Mouse (Mus musculus) right cerebral cortex, postnatal 10 days (tissue): Measurements from ENCODE around the gene Rab4a.

ENCODE experiments used
- DNase-seq, 2 experiments: peaks; one replicate each; pipeline ENCODE4 v3.0.0; 2021; ENCODE audit warnings: low spot score in 2 of 2

Gene Rab4a

DNA sequence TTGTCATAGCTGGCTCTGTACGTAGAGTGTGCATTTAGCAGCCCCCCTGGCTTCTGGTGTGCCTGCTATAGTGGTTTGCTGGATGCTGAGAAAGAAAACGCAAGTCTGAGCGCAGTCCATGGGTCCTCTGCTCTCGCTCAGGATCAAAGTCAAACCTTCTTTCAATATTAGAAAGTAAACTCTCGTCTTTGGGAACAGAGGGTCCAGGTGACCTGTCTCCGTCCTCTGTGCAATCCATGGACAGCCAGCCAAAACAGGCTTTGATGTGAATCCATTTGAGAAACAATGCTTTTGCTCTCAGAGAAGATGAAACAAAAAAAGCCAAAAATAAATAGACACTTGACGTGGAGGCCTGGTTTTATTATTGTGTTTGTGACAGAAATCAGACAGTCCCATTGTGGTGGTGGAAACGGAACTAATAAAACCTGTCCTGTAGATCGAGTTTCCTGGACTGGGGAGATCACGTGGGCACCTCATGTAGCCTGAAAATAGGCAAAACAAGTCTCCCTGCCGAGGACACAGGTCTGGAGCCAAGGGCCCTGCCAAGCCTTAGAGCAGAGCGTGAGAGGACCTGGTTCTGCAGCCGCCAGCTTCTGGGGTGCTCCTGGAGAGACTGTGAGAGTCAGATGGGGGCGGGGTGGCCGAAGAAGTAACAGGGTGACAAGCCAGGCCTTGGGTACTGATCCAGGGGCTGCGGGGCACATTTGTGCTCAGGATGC, 7.5 kb downstream of the Rab4a start:
- no peak for DNase-seq

- DNase-seq = no peak
Measured at GRCm38 (mm10) chr8:123813892-123814266, 8.1 kb downstream of the Rab4a start.

DNA sequence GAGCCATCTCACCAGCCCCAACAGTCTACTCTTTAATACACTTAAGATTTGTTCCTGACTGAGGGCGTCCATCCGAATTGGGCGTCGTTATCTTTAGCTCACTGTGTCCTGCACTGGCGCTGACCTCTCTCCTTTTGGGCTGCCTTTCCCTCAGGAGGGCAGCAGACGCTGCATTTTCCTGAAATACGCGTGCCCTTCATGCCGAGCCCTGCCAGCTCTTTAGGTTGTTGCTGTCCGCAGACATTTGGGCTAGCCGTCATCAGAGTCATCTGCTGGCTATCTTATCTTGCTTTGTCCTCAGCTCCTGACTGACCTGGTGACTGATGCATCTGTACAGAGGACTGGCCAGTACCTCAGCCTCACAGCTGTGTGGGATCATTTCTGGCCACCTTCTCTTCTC, 9.5 kb downstream of the Rab4a start:
- DNase-seq = no peak

- DNase-seq = no peak
Measured at GRCm38 (mm10) chr8:123816939-123817338, 11.2 kb downstream of the Rab4a start.

DNA sequence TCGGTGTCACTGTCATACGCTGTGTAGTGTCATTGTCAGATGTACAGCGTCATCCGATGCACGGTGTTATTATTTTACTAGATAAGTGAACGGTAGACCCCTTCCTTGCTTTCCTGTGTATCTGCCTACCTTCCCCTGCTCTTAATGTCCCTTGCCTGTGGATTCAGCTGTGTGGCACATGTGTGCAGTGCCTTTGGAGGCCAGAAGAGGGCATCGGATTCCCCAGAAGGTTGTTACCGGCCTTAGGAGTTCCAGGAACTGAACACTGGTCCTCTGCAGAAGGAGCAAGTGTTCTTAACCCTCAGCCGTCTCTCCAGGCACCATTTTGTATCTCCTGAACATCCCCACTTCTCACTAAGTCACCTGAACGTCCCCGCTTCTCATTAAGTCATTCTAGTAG, 12.0 kb downstream of the Rab4a start:
- DNase-seq = no peak

DNA sequence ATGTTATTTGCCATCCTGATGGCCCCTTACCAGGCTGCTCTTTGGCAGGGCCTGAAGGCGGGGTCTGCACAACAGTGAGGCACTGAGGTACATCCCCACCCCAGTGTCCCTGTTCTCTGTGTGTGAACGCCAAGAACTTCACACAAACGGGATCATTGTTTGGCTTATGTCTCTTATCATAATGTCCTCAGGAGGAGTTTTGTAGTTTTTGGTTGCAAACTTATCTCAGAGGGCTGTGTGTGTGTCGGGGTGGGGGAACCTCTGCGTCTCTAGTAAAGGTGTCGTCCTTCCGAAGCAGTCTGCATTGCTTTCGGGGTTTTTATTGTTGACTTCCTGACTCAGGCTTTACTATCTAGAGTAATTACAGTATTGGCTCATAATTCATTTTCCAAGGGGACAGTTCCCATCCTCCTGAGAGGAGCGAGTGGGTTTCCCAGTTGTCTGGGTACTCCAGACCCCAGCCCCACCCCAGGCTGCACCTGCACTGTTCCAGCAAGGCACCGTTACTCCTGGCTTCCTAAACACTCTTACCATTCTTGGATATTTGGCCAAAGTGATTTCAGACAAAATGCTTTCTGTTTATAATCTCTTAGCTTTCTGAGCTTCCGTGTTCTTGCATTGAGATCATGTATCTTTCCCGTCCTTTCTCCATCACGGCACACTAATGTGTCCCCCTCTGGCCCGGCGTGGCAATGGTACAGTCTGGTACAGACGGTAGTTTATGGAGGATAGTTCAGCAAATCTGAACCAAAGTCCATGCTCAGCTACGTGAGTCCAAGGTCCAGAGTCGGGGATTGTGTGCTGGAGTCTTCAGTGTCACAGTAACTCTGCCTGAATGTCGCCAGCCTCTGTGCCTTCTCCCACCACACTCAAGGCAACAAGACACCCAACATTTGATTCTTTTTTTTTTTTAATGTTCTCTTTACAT, 14.2 kb downstream of the Rab4a start:
- DNase-seq = no peak

- no peak for DNase-seq
Measured at GRCm38 (mm10) chr8:123820780-123821179, 15.0 kb downstream of the Rab4a start.

- DNase-seq = no peak
Measured at GRCm38 (mm10) chr8:123823111-123823510, 17.3 kb downstream of the Rab4a start.

DNA sequence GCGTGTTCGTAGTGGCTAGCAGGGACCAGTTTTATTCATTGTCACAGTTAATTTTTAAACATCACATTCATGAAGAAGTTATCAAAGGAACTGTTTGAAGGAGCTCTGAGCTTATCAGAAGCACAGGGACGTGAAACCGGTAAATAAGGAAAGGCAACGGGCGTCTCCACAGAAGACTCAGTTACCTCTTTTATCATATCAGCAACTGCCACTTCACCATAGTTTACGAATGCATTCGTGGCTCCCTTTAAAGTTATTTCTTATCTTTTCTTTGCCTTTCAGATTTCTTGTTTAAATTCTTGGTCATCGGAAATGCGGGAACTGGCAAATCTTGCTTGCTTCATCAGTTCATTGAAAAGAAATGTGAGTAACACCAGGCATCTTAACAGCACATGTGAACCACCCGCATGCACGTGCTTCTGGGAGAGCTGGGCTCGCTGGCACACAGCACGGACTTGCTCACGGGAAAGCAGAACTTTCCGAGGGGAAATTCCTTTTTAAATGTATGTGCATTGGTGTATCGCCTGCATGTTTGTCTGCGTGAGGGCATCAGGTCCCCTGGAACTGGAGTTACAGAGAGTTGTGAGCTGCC, 17.8 kb downstream of the Rab4a start:
- DNase-seq = no peak

GRCm38 (mm10) chr8:123826001-123826400, 20.2 kb downstream of the Rab4a start:
- no peak for DNase-seq

GRCm38 (mm10) chr8:123826758-123827157, 21.0 kb downstream of the Rab4a start:
- no peak for DNase-seq

DNA sequence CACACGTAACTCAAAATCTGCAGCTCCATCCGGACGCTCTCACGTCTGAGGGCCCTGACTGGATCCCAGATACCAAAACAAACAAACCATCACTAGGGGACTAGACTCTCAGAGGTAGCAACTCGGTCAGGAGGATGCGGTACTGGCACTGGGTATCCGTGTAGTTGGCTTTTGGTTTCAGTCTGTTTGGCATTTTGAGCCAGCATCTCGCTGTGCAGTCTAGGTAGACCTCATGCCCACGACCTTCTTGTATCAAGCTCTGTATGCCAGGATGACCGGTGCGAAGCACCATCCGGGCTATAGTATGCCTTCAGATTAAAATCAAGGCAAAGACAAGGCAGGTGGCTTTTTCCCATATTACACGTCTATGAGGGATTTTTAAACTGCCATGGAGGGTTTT, 21.7 kb downstream of the Rab4a start:
- no peak for DNase-seq

- peak in 1 of 2 experiments; percentile 53 for DNase-seq
Measured at GRCm38 (mm10) chr8:123832757-123833156, 27.0 kb downstream of the Rab4a start.

GRCm38 (mm10) chr8:123835451-123835850, 29.7 kb downstream of the Rab4a start:
- peak; percentile 75 to 77 for DNase-seq

DNA sequence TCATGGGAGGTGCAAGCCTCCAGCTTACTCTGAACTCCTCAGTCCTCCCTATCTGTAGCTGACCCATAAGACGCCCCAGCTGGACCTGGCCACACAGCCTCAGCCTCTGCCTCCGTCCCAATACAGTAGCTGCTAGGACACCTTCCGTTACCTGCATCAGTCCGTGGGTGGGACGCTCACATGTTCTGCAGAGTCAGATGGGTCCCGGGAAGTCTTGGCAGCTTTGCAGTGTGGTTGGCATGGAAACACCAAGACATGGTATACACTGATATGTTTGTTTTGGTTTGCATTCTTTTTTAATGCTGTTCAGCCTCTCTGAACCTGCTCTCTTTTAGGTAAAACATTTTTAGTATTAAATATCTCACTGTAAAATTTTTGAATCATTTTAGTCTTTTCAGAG, 30.6 kb downstream of the Rab4a start:
- DNase-seq = peak; percentile 75 to 80

DNA sequence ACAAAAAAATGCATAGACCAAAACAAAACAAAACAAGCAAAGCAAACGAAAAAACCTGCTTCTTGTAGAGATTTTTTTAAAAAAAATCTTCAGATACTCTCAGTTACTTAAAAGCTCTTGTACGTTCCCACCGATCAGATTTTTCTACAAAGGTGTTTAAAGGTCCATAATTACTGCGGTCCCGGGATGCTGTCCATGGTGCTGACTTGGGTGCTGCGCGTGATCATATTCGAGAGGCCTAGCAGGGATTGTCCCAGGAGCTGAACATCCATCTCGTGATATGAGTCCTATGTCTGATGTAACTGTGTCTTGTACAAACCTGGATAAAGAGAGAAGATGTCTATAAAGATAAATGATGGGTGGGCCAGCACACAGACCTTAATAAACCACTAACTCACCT, 32.7 kb downstream of the Rab4a start:
- no peak for DNase-seq

DNA sequence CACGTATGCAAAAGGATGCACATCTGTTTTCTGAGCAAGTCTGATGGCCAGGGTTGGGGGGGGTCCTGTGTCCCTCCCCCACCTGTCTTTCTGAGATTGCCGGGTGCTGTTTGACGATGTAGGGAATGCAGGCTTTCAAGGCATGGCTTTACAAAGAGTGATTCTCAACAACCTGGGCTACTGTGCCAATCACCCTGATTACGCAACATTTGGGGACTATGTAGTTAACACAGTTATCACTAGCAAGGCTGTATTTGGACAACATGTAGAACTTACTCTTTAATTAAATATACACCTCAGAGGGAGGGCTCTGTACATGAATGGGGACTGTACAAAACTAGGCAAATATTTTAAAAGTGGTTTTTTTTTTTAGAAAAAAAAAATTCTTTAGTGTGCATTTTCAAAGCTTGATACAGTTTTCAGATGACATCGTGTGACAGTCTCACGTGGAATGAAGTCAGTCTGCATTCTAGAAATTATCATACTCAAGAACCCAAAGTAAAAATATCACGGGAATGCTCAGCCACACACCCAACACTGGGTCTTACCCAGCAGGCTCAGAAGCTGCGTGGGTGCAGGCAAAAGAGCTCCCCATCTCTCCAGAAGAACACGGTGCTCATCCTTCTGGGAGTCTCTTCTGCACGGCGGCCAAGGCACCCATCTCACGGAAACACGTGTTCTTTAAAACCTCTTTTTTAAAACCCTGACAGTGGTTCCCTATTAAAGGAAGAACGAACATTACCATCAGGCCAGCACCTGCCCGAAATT, 35.0 kb downstream of the Rab4a start:
- peak; percentile 83 to 91 for DNase-seq

DNA sequence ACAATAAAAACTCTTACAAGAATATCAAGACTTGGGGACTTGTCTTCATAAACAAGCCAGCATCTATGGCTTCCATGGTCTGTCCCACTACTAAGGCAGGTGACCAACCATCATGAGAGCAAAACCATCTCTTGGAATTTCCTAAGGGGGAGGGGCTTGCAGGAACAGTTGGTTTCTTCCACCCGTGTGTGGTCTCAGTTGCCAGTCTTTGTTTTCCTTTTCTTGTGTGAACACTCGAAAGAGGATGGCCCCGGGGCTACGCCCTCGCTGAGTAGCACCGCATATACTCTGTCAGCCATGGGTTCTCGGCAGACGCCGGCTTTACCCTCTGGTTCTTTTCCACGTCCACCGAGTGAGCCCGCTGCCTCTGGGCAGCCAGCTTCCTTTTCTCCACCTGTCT, 36.3 kb downstream of the Rab4a start:
- no peak for DNase-seq

DNA sequence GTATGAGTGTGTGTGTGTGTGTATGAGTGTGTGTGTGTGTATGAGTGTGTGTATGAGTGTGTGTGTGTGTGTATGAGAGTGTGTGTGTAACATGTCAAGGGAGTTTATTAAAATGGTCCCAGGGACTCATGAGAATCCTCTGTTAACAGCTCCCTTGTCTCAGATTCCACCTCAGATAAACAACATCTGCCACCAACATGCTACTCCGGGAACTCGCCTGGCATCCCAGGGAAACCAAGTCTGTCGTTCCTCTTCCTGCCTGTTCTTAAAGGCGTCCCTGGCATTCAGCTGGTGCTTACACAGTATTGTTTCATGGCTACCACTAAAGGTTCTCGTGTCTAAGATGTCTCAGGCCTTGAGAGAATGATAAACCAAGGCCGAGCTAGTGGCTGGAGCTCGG, 38.6 kb downstream of the Rab4a start:
- DNase-seq = no peak

DNA sequence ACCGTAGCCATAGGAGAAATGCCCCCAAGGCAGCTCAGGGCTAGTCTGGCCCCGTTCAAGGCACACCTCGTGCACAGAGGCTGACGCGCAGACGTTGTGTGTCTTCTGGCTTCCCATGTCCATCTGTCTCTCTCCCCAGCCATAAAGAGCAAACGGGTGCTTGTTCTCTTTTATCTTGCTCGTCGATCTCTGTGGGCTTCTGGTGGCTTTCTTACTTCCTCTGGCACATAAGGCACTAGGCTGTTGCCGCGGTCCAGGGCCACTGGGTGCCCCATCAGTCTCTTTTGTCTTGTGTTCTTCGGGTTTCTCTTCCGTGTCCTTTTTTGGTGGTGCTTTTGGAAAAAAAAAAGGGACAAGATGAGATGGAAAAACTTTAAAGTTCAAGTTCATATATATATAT, 39.3 kb downstream of the Rab4a start:
- no peak for DNase-seq

GRCm38 (mm10) chr8:123845991-123846390, 40.2 kb downstream of the Rab4a start:
- no peak for DNase-seq

DNA sequence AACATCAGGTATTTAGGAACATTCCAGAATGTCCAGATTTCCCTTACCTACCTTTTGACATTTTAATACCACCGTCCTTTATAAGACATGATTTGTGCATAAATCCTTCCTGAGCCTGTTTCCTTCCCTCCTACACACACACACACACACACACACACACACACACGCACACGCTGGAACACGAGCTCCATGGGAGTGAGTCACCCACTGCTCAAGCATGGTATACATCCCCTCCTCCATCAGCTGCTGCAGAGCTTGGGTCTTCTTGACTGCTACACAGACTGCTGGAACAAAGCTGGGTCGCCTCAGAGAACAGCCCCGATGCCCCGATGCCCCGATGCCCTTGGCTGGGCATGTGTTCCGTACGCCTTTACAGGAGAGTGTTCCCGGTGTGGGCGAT, 40.7 kb downstream of the Rab4a start:
- DNase-seq = no peak
